Mouse (Mus musculus) mesoderm, embryonic 11.5 days (tissue): ENCODE results near the gene Tmem177.

ENCODE experiments used
- DNase-seq: peaks from one replicate; pipeline ENCODE4 v3.0.0-alpha.2; 2012; ENCODE audit warnings: low read depth, low spot score

Tmem177 gene

GRCm38 (mm10) chr1:119891149-119891548 lies 21.9 kb downstream of the Tmem177 start:
- no peak for DNase-seq

DNA sequence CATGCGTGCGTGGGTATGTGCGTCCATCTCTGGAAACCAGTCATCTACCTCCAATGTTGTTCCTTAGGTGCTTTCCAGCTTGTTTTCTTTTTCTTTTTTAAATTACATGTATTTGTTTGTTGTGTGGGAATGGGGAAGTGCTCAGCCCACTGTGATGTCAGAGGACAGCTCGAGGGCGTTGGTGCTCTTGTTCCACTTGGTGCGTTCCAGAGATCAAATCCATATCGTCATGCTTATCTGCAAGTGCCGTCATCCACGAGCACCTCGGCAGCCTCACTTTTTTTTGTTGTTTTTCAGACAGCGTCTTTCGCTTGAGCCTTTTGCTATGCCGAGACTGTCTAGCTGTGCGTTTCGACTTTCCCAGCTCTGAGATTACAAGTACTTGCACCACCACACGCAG lies 23.7 kb downstream of the Tmem177 start:
- DNase-seq: no peak

DNA sequence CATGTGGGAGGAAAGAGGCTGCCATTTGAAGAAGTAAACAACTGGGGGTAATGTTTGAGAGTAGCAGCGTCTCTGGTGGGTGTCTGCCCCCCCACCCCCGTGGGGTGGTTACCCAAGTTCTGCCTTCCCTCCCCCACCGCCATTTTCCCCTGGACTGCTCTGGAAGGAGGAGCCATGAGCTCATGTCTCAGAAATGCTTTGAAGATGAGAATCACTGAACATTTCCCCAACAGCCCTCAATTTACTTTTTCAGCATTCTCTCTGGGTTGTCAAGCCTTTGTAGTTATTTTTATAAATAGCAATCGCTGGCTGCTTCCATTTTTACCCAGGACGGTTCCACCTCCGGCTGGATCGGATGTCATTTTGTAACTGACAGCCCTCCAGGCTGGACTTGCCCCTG lies 26.7 kb downstream of the Tmem177 start:
- no peak for DNase-seq

- no peak for DNase-seq
These were observed 28.7 kb downstream of the Tmem177 start for GRCm38 (mm10) chr1:119884272-119884671.

GRCm38 (mm10) chr1:119878909-119879308 lies 34.1 kb downstream of the Tmem177 start:
- no peak for DNase-seq

DNA sequence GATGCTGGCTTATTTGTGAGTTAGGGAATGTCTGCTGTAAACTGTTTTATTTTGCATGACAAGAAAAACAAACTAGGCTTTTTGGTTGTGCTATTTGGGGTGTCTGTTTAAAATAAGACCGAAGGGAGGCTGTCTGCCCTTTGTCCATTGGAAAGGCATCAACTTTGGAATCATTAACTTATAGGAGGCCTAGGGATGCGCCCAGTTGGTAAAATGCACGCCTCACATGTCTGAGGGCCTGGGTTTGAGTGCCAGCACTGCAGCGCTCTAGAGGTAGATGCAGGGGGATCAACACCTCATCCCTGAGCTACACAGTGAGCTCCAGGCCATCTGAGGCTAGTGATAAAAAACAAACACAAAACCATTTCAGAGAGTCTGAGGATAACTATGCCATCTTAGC lies 35.5 kb downstream of the Tmem177 start:
- DNase-seq: no peak

GRCm38 (mm10) chr1:119868395-119869161 lies 44.4 kb downstream of the Tmem177 start:
- DNase-seq: peak; percentile 63

DNA sequence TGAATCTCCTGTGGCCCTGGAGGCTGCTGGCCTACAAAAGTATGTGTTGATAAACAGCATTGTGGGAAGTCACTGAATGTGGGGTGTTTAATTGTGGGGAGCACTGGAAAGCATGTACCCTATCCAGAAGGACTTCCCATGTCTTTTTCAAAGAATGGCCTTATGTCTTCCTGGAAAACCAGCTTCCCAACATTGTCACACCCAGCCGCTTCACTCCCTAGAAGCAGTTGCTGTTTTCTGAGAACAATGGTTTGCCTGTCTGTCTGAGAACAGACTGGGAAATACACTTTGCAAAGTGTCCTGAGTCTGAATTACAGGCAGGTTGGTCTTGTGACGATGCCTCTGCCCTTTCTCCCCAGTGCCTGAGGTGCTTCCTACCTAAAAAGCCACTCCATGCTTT lies 45.7 kb downstream of the Tmem177 start:
- no peak for DNase-seq

DNA sequence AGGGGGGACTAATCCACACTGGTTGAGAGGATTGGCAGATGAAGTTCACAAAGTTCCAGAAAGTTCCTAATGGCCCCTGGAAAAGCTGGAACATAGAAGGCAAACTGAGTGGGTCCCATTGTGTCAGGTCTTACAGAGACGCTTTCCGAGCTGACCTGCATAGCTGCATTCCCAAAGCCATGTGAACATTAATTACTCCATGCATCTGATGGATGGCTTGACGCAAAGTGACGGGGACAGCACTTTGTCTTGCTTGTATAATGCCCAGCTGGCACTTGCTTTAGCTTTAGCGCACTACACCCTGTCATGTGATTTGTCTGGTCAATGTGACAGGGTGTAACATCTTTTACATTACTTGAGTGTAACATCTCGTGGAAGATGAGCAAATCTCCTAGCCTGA lies 47.7 kb downstream of the Tmem177 start:
- DNase-seq: no peak

GRCm38 (mm10) chr1:119863507-119864296 lies 49.3 kb downstream of the Tmem177 start:
- no peak for DNase-seq

GRCm38 (mm10) chr1:119859566-119859965 lies 53.4 kb downstream of the Tmem177 start:
- DNase-seq: no peak
